Mouse (Mus musculus) thymus, postnatal 14 days (tissue): Measurements from ENCODE around the gene Spdef.
A peak's percentile ranks its signal among the peaks of the same experiment; 100 is the strongest.

ENCODE experiments used
- DNase-seq: peaks from one replicate; pipeline ENCODE4 v3.0.0; 2021

Spdef gene

DNA sequence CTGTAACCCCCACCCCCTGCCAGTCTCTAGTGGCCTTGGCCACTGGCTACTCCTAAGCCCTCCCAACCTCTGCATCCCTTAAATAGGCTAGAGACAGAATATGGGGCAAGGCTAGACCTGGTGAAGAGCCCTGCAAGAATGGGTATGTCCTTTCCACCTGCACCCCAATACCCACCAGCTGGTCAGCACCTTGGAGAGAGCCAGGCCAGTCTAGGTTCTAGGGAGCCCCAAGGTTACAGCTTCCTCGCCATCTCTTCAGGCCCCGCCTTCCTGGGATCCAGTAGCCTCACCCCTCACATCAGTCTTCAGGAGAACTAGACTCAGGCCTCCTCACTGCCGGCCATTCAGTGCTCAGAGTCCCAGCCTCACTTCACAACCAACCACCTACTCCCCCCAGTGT, 4.4 kb downstream of the Spdef start:
- no peak for DNase-seq

DNA sequence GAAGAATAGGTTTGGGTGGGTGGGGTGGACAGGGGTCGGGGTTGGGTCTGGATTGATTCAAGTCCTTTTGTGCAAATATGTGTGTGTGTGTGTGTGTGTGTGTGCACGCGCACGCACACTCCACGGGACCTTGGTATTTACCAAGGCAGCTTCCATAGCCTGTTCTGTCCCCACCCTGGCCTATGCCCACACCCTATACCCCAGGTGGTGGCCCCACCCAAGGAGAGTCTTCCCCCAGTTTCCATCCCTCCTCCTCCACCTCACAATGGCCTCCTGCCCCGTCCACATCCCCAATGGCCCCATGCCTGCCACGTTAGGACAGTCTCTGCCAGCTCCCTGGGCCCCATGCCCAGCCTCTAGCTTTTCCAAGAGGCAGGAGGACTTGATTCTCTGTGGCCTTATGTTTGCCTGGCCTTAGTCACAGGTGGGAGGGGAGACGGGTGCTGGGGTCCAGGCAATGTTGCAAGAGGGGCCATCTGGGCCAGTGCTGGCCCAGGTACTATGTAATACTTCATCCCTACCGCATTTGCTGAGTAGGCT, 7.6 kb downstream of the Spdef start:
- DNase-seq: no peak

DNA sequence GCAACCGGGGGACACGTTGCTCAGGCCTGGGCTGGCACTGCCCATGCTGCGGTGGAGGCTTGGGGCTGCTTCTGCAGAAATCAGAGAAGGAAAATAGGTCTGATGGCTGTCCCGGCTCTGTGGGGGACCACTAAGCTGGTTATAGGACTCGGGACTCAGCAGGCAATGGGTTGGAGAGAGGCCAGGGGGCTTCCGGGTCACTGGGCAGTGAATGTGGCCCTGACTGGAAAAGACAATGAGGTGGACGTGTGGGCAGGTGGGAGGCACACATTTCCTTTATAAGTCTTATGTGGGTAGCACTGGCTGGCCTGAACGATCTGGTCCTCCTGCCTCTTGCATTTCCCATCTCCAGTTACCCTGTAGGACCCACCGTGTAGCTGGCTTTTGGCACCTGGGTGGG, 8.4 kb downstream of the Spdef start:
- DNase-seq: no peak

DNA sequence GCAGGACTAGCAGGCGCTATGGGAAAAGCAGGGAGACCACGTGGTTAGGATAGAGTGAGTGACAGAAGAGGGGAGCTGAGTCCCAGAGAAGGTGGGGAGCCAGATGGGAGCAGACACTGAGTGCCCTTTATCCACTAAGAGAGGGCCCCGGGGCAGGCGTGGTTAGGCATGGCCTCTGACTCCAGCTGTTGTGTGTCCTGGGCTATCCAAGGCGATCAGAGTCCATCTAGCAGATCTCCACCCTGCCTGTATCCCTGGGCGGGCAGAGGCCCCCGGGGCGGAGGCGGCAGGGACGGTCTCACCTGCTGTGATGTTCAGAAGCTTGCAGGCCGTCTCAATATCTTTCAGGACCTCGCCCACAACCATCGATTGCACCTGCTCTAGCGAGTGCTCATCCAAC, 9.1 kb downstream of the Spdef start:
- DNase-seq: no peak

DNA sequence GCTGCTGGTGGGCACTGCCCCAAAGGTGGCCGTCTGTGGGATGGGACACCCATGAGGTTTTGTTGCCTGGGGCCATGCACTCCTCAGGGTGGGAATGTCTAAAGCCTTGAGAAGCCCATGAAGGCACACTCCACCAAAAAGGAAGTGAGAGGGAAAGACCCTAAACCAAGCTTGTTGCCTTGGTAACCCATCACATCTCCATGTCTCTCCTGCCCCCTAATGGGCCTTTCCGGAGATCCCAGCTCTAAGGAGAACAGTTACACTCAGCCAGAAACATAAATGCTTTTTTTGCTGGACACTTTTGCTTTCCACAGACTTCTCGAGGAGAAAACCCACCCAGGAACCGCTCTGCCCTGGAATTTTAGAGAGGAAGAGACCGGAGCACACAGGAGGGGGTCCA, 10.5 kb downstream of the Spdef start:
- peak; percentile 30 for DNase-seq

DNA sequence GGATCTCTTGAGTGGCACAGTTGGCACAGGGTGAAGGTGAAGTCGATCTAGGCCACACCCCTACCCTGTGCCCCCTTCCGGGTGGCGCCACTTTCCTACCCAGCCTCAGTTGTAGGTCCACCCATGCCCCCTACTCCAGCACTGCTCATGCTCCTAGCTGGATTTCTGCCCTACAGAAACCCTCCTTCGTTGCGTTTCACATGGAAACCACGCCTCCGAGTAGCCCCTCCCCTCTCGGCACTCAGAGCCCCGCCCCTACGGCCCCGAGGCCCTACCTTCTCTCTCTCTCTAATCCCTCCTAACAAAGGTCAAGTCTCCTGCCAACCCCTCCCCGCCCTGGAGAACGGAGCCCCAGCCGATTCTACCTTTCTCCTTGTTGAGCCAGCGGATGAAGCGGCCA, 12.0 kb downstream of the Spdef start:
- DNase-seq: peak; percentile 27

DNA sequence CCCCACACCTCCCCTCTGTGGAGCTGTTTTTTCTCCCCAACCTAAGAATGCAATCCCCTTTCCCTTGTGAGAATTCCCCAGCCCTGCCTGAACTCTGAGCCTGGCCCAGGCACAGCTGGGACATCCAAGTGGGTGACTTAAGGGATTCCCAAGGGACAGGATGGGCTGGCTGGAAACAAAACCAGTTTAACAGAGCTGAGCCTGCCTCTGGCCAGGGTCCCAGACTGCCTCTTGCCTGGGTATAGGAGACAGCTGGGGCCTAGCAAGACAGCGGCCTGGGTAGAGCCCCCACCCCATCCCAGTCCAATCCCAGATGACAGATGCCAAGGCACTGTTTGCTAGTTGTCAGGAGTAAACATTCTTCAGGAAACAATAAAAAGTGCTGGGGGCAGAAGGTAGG, 15.9 kb downstream of the Spdef start:
- DNase-seq: no peak

DNA sequence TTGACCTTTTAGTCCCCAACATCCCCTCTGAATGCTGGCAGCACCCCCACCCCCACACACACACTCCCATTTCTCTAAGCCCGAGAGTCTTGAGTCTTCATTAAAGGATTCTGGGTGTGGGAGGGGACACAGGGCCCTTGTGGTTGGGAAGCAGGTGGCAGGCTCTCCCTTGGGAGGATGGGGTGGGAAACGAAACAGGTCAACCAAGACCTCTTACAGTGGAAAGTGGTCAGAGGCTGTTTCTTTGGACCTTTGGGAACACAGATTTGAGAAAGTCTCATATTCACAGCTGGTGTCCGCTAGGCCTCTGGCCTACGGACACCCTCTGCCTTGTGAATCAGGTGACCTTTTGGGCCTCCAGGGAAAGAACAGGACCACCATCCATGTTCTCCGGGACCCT, 19.1 kb downstream of the Spdef start:
- DNase-seq: no peak

DNA sequence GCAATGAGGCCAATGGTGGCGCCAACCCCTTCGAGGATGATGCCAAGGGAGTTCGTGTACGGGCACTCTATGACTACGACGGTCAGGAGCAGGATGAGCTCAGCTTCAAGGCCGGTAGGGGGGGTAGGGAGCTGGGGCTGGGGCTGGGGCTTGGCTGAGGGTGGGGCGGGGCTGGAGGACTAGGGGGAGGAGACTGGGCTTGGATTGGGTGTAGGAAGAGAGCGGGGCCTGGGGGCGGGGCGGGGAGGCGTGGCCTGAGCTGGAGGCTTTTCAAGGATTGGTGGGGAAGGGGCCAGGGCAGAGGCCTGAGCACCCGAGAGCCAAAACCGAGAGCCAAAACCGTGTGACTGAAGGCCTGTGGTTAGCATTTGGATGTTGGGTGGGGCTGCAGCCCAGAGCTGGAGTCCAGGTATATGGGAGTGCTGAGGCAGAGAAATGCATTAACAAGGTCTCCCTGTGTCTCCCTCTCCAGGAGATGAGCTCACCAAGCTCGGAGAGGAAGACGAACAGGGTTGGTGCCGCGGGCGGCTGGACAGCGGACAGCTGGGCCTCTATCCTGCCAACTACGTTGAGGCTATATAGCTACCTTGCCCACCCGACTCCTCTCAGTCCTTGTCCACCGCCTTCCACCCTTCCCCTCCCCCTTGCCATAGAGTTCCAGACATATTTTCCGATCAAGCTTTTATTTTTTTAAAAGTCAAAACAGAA, 20.6 kb downstream of the Spdef start:
- DNase-seq: peak; percentile 76

DNA sequence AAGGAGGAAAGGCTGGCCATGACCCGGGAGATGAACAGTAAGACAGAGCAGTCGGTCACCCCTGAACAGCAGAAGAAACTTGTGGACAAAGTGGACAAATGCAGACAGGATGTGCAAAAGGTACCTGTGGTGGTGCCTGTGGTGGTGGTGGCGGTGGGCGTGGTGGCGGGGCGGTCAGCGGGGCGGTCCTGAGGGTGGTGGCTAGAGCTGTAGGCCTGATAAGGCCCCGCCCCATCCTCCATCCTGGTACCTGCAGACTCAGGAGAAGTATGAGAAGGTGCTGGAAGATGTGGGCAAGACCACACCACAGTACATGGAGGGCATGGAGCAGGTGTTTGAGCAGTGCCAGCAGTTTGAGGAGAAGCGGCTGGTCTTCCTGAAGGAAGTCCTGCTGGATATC, 23.1 kb downstream of the Spdef start:
- no peak for DNase-seq

DNA sequence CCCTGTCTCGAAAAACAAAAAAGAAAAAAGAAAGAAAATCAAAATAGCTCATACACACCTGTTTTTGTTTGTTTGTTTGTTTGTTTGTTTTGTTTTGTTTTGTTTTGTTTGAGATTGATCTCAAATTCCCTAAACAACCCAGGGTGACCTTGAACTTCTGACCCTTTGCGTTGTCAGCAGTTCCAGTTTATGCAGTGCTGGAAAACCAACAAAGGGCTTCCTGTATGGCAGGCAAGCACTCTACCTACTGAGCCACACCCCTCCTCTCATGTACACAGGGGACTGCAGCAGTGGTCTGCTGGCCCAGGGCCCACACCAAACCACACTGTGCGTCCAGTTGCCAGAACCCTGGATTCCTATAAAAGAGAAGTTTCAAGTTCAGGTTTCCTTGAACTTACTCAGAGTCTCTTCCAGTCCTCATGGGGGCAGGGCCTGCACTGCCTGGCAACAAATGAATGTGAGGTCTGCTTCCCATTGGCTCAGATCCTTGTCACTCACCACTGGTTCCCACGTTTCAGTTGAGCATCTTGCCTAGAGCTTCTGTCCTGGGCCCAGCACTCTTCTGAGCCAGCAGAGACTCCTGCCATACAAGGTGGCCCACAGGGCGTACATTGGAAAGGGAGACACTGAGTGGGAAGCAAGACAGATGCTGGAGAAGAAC, 24.7 kb downstream of the Spdef start:
- DNase-seq: no peak

DNA sequence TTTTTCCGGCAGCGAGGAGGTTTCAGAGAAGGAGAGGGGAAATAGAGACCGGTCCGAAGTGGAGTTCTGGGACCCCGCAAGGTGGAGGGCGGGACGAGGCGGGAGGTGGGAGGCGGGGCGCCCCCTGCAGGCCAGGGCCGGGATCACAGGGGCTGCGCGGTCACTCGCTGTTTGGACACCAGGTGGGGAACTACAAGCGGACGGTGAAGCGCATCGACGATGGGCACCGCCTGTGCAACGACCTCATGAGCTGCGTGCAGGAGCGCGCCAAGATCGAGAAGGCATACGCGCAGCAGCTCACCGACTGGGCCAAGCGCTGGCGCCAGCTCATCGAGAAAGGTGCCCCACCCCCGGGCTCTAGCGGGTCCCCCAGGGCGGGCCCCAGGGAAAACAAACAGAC, 26.2 kb downstream of the Spdef start:
- peak; percentile 43 for DNase-seq

DNA sequence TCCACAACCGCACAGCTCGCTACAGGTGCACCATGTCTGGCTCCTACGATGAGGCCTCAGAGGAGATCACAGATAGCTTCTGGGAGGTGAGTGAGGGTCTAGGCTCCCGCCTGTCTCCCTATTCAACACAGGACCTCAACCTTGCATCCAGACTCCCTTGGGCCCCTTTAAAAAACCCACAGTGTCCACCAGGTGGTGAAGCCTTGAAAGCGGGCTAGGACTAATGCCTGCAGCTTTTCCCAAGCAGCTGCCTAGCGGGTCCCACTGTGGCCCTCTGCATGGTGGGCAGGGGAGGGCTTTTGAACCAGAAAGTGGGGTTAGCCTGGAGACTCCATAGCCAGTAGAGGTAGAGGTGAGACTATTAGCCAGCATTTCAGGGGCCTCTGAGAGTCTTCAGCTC, 26.9 kb downstream of the Spdef start:
- DNase-seq: no peak

DNA sequence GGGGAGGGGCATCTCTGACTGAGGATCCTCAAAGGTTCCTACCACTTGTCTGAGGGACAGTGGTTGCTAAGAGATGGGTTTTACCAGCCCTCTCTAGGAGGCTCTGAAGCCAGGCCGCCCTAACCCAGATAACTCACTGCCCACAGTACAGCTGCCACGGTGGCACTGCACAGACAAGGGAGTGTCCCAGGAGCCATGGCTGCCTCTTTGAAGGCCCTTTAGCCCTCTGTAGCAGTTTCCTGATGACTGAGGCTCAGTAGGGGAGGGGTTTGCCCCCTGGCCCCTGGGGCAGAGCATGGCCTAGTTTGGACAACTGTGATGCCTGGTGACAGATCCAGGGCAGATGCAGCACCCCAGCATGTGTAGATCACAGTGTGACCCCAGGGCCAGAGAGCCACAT, 27.9 kb downstream of the Spdef start:
- DNase-seq: no peak

DNA sequence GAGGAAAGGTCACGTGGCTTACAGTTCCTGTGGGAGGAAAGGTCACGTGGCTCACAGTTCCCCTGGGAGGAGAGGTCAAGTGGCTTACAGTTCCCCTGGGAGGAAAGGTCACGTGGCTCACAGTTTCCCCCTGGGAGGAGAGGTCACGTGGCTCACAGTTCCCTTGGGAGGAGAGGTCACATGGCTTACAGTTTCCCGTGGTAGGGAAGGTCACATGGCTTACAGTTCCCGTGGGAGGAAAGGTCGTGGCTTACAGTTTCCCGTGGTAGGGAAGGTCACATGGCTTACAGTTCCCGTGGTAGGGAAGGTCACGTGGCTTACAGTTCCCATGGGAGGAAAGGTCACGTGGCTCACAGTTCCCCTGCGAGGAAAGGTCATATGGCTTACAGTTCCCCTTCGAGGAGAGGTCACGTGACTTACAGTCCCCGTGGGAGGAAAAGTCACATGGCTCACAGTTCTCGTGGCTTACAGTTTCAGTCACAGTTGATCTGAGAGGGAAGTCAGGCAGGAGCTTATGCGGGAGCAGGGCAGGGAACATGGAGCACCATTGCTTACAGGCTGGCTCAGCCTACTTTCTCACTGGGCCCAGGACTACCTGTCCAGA, 29.0 kb downstream of the Spdef start:
- no peak for DNase-seq

DNA sequence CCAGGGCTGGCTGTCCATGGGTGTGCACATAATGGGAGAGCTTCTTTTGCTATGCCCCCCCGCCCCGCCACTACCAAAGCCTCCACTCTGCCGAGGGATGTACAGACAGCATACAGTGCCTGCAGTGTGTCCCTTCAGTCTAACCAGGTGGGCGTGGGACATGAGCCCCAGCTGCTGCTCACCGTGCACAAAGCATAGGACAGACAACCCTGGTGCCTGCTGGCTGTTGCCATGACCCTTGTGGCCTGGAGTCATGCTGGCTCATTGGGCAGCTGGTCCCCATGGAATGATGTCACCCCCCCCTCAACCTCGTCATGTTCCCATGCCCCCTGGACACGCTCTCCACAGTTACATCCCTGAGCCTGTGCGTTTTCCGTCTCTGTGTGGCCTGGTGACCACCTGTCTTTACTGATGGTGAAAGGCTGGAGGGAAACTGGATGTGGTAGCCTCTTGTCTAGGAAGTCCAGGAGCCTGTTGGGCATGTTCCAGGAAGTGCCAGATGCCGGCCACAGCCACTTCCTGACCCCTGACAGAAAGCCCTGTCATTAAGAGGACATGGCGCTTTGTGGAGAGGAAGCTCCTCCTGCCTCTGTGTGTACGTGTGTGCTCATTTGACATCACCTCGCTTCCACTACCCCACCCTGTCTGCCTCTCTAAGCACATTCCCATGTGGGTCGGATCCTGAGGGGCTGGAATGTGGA, 37.6 kb downstream of the Spdef start:
- no peak for DNase-seq

DNA sequence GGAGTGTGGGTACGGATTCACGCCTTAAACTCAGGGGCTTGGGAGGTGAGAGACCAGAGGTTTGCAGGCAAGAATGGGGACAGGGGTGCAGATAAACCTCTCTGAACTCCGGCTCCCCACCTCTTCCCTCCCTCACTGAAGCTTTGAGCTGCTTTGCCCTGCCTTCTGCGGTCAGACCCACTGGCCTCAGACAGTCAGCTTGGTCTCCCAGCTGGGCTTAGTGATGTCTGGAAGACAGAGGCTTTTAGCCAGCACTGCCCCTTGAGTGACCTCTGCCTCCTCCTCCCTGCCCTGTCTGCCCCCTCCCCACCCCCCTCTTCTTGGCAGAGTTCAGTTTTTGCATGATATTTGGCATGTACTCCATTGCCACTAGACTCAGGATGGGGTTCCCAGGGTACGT, 42.4 kb downstream of the Spdef start:
- no peak for DNase-seq

DNA sequence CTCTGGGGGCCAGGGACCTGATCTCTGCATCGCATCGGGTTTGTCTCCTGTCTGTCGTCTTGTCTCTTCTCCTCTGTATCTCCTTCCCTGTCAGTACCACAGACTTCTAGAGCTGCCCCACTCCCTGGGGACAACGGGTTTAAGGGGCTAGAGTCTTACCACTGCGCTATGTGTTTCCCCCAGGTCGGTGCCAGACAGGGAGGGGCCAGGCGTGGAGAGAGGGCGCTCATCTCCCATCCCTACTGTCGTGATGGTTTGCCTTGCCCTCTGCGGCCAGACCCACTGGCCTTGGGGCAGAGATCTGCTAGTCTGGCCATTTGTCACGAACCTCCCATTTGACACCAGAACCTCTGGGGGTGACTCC, 43.2 kb downstream of the Spdef start:
- no peak for DNase-seq

DNA sequence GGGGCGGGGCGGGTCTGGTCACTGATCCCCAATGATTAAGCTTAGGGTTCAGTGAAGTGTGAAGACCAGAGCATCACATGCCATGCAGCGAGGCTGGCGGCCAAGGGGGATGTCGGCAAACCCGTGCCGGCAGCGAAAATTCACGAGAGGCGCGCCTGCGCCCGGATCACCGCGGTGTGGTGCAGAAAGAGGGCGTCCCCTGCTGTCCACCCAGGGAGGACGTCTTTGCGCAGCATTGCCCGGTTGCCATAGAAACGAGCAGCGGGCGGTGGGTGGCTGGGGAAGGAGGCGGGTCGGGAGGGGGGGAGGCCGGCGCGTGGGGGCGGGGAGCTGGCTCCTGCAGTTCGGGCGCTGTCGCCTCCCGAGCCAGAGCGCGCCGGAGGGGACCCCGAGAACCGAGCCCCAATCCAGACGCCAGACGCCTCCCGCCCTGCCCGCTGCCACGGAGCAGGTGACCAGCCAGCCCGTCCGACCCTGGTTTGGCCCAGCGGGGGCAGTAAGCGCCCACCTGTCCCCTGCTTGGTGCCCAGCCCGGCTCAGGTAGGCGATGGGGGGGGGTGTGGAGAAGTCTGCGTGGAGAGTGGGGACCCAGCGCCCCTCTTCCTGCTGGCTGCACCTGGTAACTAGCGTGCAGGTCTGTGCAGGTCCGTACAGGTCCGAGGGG, 43.7 kb downstream of the Spdef start:
- peak; percentile 54 for DNase-seq

DNA sequence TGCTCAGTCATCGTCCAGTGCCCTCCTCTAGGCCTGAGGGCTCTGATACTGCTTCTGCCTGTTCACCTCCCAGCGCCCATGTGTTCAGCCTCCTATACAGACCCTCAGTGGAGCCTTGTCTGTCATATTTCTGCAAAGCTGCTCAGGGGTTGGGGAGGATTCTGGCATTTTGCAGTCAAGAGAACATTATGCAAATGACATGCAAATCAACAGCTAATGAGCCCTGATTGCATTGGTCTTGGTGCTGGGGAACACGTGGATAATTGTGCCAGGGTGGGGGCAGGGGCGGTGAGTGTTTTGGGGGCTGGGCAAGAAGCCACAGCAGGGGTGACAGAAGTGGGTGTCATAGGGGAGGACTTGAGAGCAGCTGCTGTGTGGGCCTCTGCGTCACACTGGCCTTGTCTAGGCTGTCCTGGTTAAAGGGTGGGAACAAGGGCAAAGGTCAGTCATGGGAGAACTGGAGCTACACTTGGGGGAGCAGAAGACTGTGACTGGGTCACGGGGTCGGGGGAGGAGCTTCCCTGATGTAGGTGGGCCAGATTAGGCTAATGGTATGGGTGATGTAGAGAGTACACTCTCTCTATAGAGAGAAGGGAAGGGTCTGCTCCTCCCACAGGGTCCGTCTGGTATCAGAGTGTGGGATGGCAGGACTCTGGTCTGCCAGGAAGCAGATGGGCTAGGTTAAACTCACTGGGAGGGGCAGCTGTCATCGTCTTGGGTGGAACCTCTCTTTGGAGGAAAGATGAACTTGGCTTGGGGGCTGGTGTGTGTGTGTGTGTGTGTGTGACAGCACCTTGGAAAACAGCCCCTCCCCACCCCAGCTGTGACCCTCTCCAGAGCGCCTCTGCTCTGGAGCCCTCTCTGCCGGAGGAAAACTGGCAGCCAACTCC, 49.6 kb downstream of the Spdef start:
- DNase-seq: no peak

DNA sequence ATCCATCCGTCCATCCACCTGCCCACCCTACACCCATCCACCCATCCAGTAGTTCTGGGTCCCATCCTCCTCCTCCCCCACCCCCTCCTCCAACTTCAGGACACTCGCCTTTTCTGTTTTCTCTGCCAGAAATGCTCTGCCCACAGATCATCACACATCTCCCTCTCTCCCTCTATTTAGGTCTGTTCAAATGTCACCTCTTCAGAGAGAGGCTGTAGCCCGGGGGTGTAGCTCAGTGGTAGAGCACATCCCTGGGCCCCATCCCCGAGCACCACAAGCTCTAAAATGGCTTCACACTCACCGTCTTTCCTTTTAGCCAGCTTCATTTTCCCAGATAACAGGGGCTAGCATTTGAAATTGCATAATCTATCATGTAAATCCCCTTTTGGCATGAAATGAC, 51.0 kb downstream of the Spdef start:
- no peak for DNase-seq

DNA sequence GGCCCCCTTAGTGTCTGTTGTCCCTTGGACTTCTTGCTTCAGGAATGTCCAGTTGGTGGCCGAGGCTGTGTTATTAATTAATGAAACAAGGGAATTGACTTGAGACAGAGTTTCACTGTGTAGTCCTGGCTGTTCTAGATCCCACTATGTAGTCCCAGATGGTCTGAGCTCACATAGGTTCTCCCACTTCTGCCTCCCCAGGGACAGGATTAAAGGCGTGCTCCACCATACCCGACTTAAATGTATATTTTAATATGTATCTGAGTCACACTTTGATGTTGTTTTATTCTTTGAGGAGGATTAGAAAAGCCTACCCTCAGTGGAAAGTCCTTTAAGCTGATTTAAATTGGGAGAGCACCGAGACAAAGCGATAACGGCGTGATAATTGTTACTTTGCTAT, 52.5 kb downstream of the Spdef start:
- no peak for DNase-seq
